Mouse (Mus musculus): ENCODE measurements at regions not wholly inside any gene's neighbourhood (a gene's known extent, or its start where the extent isn't known, plus 50 kb on each side); places are given as distances from the start of the nearest gene placed in this dataset.
A peak's percentile ranks its signal among the peaks of the same experiment; 100 is the strongest.

DNA sequence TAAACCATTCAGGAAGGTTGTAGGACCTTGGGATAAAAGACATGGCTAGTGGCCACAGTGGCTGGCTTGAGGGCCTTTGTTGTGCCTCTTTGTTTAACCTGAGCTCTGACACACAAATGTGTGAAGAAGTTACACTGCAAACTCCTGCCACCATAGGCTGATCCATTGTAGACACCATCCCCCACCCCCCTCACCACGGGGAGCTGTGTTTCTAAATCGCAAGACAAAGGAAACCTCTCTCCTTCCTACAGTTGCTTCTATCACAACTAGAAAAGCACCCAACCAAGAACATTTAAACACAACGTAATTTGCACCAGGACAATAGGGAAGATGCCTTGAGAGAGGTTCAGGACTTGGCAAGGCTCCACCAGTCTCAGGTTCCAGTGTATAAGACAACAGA lies 97.1 kb upstream of the Dap start:
- no peak for TF ChIP-seq POLR2A (IDR thresholded peaks at IDR 0.05; ENCODE audit: insufficient read depth, low read depth, low read length)
- TF ChIP-seq CTCF (IDR thresholded peaks at IDR 0.05; ENCODE audit: insufficient read depth, low read depth, low read length), result no peak
- H3K27ac ChIP-seq (ENCODE audit: insufficient read depth, low read depth, low read length), result no peak overlapping the region
- 46% methylated on average over 3 of the region's 3 CpGs for WGBS
- no peaks in the 10 kb centered on the region for H3K4me1 ChIP-seq (ENCODE audit: control insufficient read depth, insufficient read depth, low read length)
- H3K4me3 ChIP-seq (ENCODE audit: insufficient read depth, low read depth, low read length), result no peak overlapping the region

DNA sequence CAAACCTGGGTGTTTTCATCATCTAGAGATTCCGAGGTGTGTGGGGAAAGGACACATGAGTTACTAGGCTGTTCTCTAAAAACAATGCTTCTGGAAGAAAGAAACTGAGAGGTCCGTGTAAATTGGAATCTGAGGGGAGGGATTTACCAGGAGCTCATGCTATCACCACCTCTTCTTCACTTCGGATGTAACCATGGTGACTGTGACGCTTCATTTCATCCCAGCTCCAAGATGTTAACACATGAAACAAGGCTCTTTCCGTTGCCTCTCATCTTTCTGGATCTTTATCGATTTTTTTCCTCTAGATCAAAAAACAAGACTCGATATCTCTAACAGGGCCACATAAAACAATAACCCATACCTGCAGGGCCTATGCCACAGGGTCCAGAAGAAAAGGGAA lies 89.2 kb upstream of the Dap start:
- H3K4me1 ChIP-seq (ENCODE audit: control insufficient read depth, insufficient read depth, low read length), result no peaks in the 10 kb centered on the region
- H3K4me3 ChIP-seq (ENCODE audit: insufficient read depth, low read depth, low read length), result no peak overlapping the region
- WGBS, result 56% methylated on average over 7 of the region's 7 CpGs
- no peak overlapping the region for H3K27ac ChIP-seq (ENCODE audit: insufficient read depth, low read depth, low read length)
- TF ChIP-seq POLR2A (IDR thresholded peaks at IDR 0.05; ENCODE audit: insufficient read depth, low read depth, low read length) (no peak), CTCF (IDR thresholded peaks at IDR 0.05; ENCODE audit: insufficient read depth, low read depth, low read length) (no peak)

DNA sequence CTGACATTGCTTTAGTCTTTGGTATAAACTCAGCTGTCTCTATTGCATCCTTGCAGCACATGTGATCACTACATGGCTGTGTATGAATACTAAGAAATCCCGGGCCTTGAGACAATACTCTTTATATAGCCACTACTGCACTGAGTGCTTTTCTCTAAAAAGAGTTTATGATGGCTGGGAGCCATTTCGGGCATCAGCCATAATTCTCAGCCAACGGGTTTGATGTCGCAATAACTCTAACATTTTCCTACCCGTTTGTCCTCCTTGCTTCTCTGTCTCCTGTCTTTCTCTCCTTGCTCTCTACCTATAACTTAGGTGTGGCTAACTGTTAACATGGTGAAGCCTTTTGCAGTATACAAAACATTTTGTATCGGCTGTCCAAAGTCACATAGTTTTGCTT lies 85.5 kb upstream of the Dap start:
- Histone ChIP-seq H3K27ac (ENCODE audit: insufficient read depth, low read depth, low read length) (no peak overlapping the region), H3K4me3 (ENCODE audit: insufficient read depth, low read depth, low read length) (no peak overlapping the region), H3K4me1 (ENCODE audit: control insufficient read depth, insufficient read depth, low read length) (no peaks in the 10 kb centered on the region)
- no peak for TF ChIP-seq CTCF (IDR thresholded peaks at IDR 0.05; ENCODE audit: insufficient read depth, low read depth, low read length)
- TF ChIP-seq POLR2A (IDR thresholded peaks at IDR 0.05; ENCODE audit: insufficient read depth, low read depth, low read length), result no peak
- 94% methylated on average over 6 of the region's 6 CpGs for WGBS

DNA sequence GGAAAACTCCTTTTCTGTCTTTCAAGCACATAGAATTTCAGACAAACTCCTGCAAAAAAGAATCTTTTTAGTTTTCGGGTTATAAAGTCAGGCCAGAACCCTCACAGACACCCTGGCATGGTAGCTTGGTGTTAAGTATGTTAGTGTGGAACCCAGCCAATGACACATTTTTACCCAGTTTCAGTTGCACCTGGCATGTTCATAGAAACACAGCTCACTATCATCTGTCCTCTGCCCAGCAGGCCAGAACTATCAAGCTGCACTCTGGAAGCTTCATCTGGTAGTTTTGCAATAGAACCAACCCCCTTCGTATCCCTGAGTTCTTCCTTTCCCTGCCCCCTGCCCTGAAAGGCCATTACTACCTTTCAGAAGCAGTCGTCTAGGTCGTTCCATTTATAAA lies 82.4 kb upstream of the Dap start:
- Histone ChIP-seq H3K27ac (ENCODE audit: insufficient read depth, low read depth, low read length) (no peak overlapping the region), H3K4me3 (ENCODE audit: insufficient read depth, low read depth, low read length) (no peak overlapping the region), H3K4me1 (ENCODE audit: control insufficient read depth, insufficient read depth, low read length) (no peaks in the 10 kb centered on the region)
- 90% methylated on average over 4 of the region's 4 CpGs for WGBS
- no peak for TF ChIP-seq POLR2A (IDR thresholded peaks at IDR 0.05; ENCODE audit: insufficient read depth, low read depth, low read length)
- TF ChIP-seq CTCF (IDR thresholded peaks at IDR 0.05; ENCODE audit: insufficient read depth, low read depth, low read length), result no peak

DNA sequence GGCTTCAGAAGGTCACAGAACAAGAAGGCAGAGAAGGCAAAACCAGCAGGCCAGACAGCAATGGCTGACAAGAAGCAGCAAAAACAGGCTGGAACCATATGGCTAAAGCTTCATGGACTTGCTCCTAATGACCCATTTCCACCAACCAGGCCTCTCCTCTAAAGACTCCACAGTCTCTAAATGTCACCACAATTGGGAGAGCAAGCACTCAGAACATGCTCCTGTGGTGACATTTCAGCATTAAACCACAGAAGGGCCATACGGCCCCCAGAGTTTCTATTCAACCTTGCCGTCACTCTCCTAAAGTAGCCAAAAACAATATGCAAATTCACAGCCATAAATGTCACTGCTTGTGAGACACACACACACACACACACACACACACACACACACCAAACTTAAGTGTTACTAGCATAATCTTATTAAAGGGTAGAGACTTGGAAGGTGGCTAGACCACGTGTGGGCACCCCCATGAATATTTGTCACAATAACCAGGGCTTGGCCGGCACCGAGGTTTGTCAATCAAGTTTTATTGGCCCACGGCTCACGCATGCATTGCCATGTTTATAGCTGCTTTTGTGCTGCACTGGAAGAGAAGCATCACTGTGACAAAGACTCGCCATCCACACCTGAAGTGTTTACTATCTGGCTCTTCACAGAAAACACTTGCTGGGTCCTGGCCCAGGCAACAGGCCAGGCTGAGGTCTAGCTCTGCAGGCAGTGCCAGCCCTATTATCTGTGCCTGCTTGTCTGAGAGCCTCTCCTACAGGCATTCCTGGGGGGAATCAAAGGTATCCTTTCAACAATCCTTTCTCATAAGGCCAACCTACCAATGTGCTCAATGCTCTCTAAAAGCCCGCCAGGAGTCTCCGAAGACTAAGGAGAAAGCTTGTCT lies 75.6 kb upstream of the Dap start:
- no peak overlapping the region for H3K27ac ChIP-seq (ENCODE audit: insufficient read depth, low read depth, low read length)
- 73% methylated on average over 10 of the region's 10 CpGs for WGBS
- TF ChIP-seq CTCF (IDR thresholded peaks at IDR 0.05; ENCODE audit: insufficient read depth, low read depth, low read length), result no peak
- TF ChIP-seq POLR2A (IDR thresholded peaks at IDR 0.05; ENCODE audit: insufficient read depth, low read depth, low read length), result no peak

DNA sequence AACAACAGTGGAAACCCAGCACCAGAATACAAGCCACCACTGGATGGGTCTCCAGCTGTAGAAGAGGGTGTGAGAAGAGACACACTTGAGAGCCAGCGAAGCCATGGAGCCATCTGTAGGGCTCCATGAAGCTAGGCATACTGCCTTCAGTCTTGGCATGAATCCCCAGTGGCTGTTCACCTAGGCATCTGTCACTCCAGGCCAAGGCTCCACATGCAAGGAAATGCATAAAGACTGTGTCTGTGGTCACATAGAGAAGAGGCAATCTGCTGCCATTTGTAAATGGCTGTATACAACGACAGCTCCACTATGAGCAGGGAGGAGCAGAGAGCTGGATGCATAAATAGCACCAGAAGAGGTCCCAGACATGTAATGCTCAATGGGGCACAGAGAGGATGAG lies 74.3 kb upstream of the Dap start:
- 80% methylated on average over 2 of the region's 2 CpGs for WGBS
- H3K27ac ChIP-seq (ENCODE audit: insufficient read depth, low read depth, low read length), result no peak overlapping the region
- peaks cover 4% of the 10 kb centered on the region for H3K4me1 ChIP-seq (ENCODE audit: control insufficient read depth, insufficient read depth, low read length)
- no peak overlapping the region for H3K4me3 ChIP-seq (ENCODE audit: insufficient read depth, low read depth, low read length)
- TF ChIP-seq POLR2A (IDR thresholded peaks at IDR 0.05; ENCODE audit: insufficient read depth, low read depth, low read length) (no peak), CTCF (IDR thresholded peaks at IDR 0.05; ENCODE audit: insufficient read depth, low read depth, low read length) (no peak)

More for the DNA sequence above, 75.6 kb upstream of the Dap start:
- no peak overlapping the region for H3K4me3 ChIP-seq (ENCODE audit: insufficient read depth, low read depth, low read length)
- peaks cover 4% of the 10 kb centered on the region for H3K4me1 ChIP-seq (ENCODE audit: control insufficient read depth, insufficient read depth, low read length)

DNA sequence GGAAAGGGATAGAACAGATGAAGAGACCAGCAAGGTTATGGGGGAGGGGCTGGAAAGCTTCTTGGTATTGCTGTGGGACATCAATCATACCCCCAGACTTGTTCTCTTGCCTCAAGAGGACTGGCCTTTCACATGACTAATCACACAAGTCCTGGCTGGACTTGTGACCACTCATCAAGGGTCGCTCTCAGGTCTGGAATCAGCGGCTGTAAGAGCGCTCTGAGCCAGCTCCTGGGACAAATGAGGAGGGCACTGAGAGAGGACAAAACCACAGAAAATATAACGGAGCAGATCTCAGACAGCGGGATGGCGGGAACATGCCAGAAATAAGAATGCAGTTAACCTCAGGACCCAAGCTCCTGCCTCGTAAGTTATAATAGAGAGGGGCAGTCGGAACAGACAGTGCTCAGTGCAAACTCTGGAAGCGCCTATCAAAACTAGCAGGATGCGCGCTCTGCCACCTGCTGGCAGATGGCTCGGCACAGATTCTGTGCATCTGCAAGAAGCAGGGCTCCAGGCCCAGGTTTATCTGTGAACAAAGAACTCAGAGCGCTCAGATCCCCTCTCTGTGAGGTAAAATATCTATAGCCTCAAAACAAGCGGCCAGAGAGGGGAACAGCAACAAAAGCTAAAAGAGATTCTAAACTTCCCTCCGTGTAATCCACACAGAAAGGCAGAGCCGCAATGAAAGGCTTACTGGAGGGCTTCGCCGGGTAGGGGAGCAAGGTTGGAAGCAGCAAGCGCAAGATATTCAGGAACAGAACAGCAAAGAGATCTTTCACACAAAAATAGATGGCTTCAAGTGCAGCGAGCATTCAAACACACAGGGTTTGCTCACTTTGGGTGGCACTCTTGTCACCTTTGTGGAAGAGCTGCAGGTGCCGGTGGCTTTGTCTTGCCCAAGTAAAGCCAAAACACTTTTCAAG lies 73.3 kb upstream of the Dap start:
- no peak overlapping the region for H3K27ac ChIP-seq (ENCODE audit: insufficient read depth, low read depth, low read length)
- no peak overlapping the region for H3K4me3 ChIP-seq (ENCODE audit: insufficient read depth, low read depth, low read length)
- TF ChIP-seq POLR2A (IDR thresholded peaks at IDR 0.05; ENCODE audit: insufficient read depth, low read depth, low read length) (no peak), CTCF (IDR thresholded peaks at IDR 0.05; ENCODE audit: insufficient read depth, low read depth, low read length) (peak; percentile 61; the same call in 1 of the 2 replicates)
- peaks cover 4% of the 10 kb centered on the region for H3K4me1 ChIP-seq (ENCODE audit: control insufficient read depth, insufficient read depth, low read length)
- 34% methylated on average over 21 of the region's 21 CpGs for WGBS

DNA sequence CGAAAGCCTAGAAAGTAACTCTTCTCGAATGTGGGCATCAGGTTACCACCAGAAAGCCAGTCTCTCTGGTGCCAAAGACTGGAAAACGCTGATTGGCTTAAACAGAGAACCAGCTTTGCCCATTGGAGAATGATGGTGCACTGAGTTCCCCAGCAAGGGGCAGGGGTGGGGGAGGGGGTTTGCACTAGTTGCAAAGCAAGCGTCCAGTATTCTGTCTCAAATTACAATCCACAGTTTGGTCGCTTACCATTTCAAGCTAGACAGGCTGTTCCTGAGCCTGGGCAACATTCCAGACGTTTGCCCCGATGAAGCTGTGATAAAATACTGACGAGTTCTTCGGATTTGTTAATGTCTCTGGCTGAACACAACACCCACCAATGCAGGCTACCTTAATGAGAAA lies 69.0 kb upstream of the Dap start:
- 42% methylated on average over 9 of the region's 9 CpGs for WGBS
- H3K4me3 ChIP-seq (ENCODE audit: insufficient read depth, low read depth, low read length), result no peak overlapping the region
- no peak for TF ChIP-seq POLR2A (IDR thresholded peaks at IDR 0.05; ENCODE audit: insufficient read depth, low read depth, low read length)
- no peak for TF ChIP-seq CTCF (IDR thresholded peaks at IDR 0.05; ENCODE audit: insufficient read depth, low read depth, low read length)
- H3K4me1 ChIP-seq (ENCODE audit: control insufficient read depth, insufficient read depth, low read length), result peaks cover 4% of the 10 kb centered on the region
- no peak overlapping the region for H3K27ac ChIP-seq (ENCODE audit: insufficient read depth, low read depth, low read length)
